Mouse (Mus musculus) embryo, embryonic 10 days (tissue): Measurements from ENCODE around the gene Pik3ap1.
"Not testable (repeated sequence)": the region's sequence is repeated elsewhere in the genome, so short reads cannot be mapped to it uniquely, and the experiment has no call there.

ENCODE experiments used
- DNase-seq: peaks from one replicate; pipeline ENCODE4 v3.0.0-alpha.2; 2015; ENCODE audit warnings: low spot score

Pik3ap1 gene

GRCm38 (mm10) chr19:41332228-41332627 is 52.7 kb downstream of the Pik3ap1 start:
- no peak for DNase-seq

GRCm38 (mm10) chr19:41330401-41330800 is 54.5 kb downstream of the Pik3ap1 start:
- peak; percentile 23 for DNase-seq

GRCm38 (mm10) chr19:41329961-41330360 is 54.9 kb downstream of the Pik3ap1 start:
- DNase-seq: no peak

DNA sequence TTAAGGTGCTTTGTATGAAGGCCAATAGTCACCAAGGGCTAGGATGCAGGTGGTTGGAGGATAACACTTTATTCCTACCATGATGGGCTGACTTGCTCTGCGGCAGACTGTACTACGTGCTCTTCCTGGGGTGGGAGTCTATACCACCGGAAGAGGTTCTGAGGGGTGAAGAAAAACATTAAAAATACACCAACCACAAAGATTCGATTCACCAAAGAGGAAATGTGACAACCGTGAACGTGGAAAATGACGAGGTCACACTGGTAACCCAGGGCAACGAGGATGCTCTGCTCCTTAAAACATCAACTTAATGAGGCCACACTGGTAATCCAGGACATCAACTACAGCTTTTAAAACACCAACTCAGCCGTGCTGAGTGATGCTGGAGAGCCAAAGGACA is 56.2 kb downstream of the Pik3ap1 start:
- no peak for DNase-seq

DNA sequence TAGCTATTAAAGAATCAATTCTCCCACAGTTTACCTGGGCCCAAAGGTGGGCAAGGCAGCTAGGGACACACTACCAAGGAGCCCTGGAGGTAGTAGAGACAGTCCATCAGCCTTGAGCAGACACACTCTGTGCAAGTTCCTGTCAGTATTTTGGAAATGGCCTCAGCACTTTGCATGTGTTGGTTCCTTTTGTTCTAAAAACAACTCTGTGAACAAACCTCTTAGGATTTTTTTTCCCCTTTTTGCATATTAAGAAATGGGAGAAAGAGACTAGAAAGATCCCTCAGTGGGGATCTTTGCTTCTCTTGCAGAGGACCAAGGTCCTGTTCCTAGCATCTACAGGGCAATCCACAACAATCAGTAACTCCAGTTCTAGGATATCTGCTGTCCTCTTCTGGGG is 61.1 kb downstream of the Pik3ap1 start:
- DNase-seq: no peak

GRCm38 (mm10) chr19:41323125-41323524 is 61.8 kb downstream of the Pik3ap1 start:
- no peak for DNase-seq

DNA sequence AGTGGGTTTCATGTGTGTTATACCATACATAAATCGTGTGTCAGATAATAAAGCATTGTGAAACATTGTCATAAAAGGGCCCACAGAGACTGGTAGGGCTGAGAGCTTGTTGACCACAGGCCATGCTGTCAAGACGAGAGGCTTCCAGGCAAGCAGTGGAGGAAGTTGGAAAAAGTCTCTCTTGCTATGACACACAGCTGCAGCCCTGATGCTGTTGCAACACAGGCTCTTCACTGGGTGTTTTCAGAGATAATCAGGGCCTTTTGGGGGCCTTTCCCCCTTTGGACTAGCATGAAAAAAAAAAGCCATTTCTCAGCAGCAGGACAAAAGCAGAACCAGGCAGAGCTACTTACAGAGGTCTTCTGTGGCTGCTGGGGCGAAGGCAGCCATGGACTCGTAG is 63.8 kb downstream of the Pik3ap1 start:
- no peak for DNase-seq

GRCm38 (mm10) chr19:41317315-41318095 is 67.4 kb downstream of the Pik3ap1 start:
- peak; percentile 77 for DNase-seq

DNA sequence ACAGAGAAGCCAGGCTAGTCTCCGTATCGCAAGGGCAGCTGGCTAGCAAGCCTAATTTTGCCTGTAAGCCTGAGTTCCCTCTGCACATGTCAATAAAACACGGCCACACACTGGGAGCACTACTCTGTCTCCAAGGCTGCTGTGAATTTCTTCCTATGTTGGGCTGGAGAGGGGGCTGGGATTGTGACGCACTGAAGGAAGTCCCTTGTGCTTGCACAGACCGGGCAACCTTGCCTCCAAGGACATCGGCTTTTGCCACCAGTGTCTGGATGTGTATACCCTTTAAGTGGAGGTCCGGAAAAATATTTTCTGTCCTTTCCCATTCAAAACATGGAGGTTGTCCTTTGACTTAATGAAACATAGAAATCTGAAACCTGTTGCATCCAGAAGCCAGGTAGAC is 70.2 kb downstream of the Pik3ap1 start:
- DNase-seq: no peak

DNA sequence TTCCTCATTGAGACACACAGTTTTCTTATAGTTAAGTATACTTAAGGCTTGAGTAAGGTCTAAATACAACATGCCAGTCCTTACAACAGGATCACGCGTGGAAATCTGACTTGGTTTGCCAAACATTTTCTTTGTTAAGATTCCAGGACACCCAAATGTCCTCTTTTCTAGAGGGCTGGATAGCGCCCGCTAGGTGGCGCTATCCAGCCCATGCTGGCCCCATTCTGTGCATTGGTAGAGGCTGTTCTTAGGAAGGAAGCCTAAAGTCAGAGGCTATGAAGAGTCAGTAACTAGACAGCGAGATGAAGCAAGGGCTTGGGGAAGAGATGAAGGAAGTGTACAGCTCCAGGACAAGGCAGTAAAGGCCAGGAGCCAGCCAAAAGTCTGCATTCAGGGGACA is 71.2 kb downstream of the Pik3ap1 start:
- peak; percentile 32 for DNase-seq

- not testable (repeated sequence) for DNase-seq
Observed at GRCm38 (mm10) chr19:41312587-41312986, 72.3 kb downstream of the Pik3ap1 start.

DNA sequence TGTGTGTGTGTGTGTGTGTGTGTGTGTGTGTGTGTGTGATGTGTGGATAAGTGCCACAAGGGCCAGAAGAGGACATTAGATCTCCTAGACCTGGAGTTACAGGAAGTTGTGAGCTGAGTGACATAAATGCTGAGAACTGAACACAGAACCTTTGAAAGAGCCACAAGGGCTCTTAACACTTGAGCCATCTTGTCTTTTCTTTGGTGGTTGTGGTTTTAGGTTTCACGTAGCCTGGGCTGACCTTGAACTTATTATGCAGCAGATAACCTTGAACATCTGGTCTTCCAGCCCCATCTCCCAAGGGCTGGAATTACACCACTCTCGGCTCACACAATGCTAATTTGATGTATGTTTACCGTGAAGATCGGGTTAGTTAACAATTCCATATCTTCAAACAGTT is 72.9 kb downstream of the Pik3ap1 start:
- DNase-seq: no peak

GRCm38 (mm10) chr19:41310971-41311703 is 73.8 kb downstream of the Pik3ap1 start:
- DNase-seq: peak; percentile 76

GRCm38 (mm10) chr19:41303933-41304332 is 81.0 kb downstream of the Pik3ap1 start:
- DNase-seq: no peak

- DNase-seq: no peak
Observed at GRCm38 (mm10) chr19:41303433-41303832, 81.5 kb downstream of the Pik3ap1 start.

- peak; percentile 62 for DNase-seq
Observed at GRCm38 (mm10) chr19:41301856-41302255, 83.0 kb downstream of the Pik3ap1 start.

- DNase-seq: no peak
Observed at GRCm38 (mm10) chr19:41299446-41299845, 85.5 kb downstream of the Pik3ap1 start.

DNA sequence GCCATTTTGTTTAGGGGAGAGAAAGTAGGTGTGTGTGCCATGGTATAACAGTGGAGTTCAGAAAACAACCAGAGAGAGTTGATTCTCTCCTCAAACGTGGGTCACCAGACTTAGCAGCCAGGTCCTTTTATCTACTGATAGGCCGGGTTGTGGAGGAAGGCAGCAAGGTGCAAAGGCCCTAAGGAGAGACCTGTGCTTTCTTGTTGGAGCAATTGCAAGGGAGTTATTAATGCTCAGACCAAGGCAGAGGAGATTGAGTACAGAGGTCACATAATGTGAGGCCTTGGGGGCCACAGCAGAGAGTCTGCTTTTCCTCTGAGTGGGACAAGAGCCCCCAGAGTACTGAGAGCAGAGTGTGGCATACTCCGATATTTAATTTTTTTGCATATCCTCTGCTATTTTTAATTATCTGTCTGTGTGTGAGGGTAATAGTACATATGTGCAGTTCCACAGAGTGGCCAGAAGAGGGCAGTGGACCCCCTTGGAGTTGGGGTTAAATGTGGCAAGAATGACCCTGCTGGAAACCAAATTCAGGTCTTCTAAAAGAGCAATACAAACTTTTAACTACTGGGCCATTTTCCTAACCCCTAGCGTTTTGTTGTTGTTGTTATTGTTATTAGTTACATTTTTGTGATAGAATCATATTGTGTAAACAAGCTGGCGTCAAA is 93.8 kb downstream of the Pik3ap1 start:
- DNase-seq: no peak

GRCm38 (mm10) chr19:41288568-41288967 is 96.3 kb downstream of the Pik3ap1 start:
- no peak for DNase-seq

DNA sequence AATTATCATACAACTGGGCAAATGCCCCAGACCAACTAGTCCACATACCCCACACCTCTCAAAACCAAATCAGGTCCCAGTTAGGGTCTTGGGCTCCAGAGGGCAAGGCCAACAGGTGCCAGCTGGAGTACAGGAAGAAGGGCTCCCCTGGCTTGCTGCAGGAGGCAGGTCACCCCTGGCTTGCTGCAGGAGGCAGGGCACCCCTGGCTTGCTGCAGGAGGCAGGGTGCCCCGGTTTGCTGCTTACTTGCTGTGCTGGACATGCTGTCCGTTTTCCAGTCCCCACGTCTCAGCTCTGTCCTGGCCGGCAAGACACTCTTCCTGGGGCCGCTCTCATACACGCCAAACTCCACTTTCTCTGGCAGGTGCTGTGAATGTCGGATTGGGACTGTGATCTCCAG is 97.7 kb downstream of the Pik3ap1 start:
- no peak for DNase-seq

- DNase-seq: no peak
Observed at GRCm38 (mm10) chr19:41284515-41284914, 100.4 kb downstream of the Pik3ap1 start.

DNA sequence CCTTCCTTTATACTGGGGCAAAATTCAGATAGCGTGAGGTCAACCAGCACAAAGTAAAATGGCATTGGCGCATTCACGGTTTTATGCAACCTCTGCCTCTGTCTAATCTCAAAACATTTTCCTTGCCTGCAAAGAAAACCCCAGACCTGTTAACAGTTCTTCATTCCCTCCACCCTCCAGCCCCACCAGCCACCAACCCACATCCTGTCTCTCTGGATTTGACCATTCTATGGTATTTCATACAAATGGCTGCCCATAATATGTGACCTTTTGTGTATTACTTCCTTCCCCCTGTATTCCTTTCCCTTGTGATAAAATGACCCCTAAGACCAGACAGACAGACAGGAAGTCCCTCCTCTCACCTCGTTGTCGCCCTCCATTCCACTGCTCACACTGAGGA is 102.2 kb downstream of the Pik3ap1 start:
- DNase-seq: no peak

DNA sequence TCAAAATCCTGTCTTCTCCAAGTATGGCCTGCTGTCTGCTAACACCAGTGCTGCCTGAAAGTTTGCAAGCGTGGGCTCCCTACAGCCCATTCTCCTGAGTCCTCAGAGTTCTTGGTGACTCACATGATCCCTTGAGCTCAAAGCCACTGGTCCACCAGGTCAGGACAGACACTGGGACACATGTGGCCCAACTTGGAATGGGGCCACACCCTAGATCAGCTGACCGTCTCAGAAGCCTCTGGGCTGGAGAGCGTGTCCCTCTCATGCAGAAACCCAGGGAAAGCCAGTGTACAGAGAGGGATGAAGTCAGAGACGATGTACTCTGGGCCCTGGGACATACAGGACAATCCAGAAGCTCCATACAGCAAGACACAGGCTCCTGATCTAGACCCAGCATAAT is 102.7 kb downstream of the Pik3ap1 start:
- no peak for DNase-seq
